Mouse (Mus musculus): ENCODE data around the gene Utp20.

Utp20 gene

GRCm38 (mm10) chr10:88716986-88717755 is 109.4 kb downstream of the Utp20 start:
- no peak for DNase-seq (ENCODE audit: low spot score in 2 of 2)

- DNase-seq (ENCODE audit: low spot score in 2 of 2) = no peak
These were observed 111.0 kb downstream of the Utp20 start for GRCm38 (mm10) chr10:88715621-88716020.

- no peak for DNase-seq (ENCODE audit: low spot score in 2 of 2)
These were observed 111.9 kb downstream of the Utp20 start for GRCm38 (mm10) chr10:88714744-88715143.

- DNase-seq (ENCODE audit: low spot score in 2 of 2) = peak in 1 of 2 experiments; percentile 19
These were observed 114.2 kb downstream of the Utp20 start for GRCm38 (mm10) chr10:88712359-88712758.

- peak in 1 of 2 experiments; percentile 11 for DNase-seq (ENCODE audit: low spot score in 2 of 2)
These were observed 117.7 kb downstream of the Utp20 start for GRCm38 (mm10) chr10:88708671-88709523.

- no peak for DNase-seq (ENCODE audit: low spot score in 2 of 2)
These were observed 125.7 kb downstream of the Utp20 start for GRCm38 (mm10) chr10:88700938-88701337.

Measured in spleen, postnatal 36 days (tissue).